In the genomic region with DNA sequence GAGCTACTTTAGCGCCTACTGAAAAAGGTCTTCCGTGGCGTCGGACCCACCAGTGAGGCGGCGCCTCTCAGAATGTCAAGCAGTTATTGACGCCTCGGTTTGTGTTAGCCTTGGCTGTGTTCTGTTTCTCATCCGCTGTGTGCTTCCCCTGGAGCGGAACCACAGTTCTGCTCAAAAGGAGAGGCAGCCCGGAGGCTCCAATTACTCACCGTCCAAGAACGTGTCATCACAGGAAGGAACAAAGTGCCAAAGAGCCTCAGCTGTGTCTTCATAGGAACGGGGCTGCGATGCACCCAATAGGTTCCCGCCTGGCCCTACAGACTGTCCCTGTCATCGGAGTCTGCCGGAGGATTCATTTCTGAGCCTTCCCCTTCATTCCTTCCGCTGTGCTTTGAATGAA, we compare ENCODE assay signal across 17 mouse cellular contexts.
DNase-seq lines count a peak whose midpoint lies in the region; ATAC-seq and TF ChIP-seq lines count a peak whose summit lies in the region.
"Had no signal": no experiment of that assay in that cellular context is flagged by ENCODE, and none has a peak within 500 bp of the region (broad histone marks: within the 10 kb centered on the region; RNA-seq: fewer than 3 reads in every experiment).

No protein-coding gene starts in this region.

- no peak for ATAC-seq in forebrain, embryonic 14.5 days
- ATAC-seq in forebrain, embryonic 12.5 days (ENCODE audit: low FRiP score) = no peak
- ATAC-seq in liver, embryonic 11.5 days (replicated peaks; ENCODE audit: low FRiP score) = no peak
- ATAC-seq: forebrain, embryonic 15.5 days; intestine, embryonic 16.5 days; midbrain, embryonic 16.5 days had no signal

- H3K4me1 ChIP-seq in forebrain, embryonic 14.5 days (ENCODE audit: control insufficient read depth, insufficient read depth, low read length) = no peaks in the 10 kb centered on the region
- 0 out of 2 replicates have a peak, but pooled peaks cover 4% of the 10 kb centered on the region for H3K4me1 ChIP-seq in forebrain, embryonic 12.5 days
- H3K4me1 ChIP-seq in liver, adult 2 months (ENCODE audit: control insufficient read depth, insufficient read depth, low read length) = no peaks in the 10 kb centered on the region
- H3K4me1 ChIP-seq in liver, embryonic 11.5 days (replicated peaks; ENCODE audit: control insufficient read depth, insufficient read depth, low read length) = no peaks in the 10 kb centered on the region
- H3K4me1 ChIP-seq in testis, adult 2 months (ENCODE audit: control insufficient read depth, insufficient read depth, low read length) = peaks cover 13% of the 10 kb centered on the region
- H3K4me1 ChIP-seq: heart, embryonic 10.5 days; liver, embryonic 13.5 days had no signal

- no peak overlapping the region for H3K4me2 ChIP-seq in forebrain, embryonic 14.5 days (ENCODE audit: low read length)
- no peak overlapping the region for H3K4me2 ChIP-seq in forebrain, embryonic 12.5 days
- H3K4me2 ChIP-seq in liver, embryonic 11.5 days = no peak overlapping the region
- H3K4me2 ChIP-seq: forebrain, embryonic 15.5 days; hindbrain, embryonic 14.5 days; liver, embryonic 13.5 days had no signal

- no peak overlapping the region for H3K27ac ChIP-seq in forebrain, embryonic 14.5 days (ENCODE audit: low read depth, low read length)
- H3K27ac ChIP-seq in forebrain, embryonic 12.5 days = no peak overlapping the region
- no peak overlapping the region for H3K27ac ChIP-seq in liver, adult 2 months (replicated peaks; ENCODE audit: insufficient read depth, low read depth, low read length)
- no peak overlapping the region for H3K27ac ChIP-seq in liver, embryonic 11.5 days (ENCODE audit: low read depth, low read length)
- H3K27ac ChIP-seq in testis, adult 2 months (ENCODE audit: control insufficient read depth, insufficient read depth, low read depth, low read length) = no peak overlapping the region
- H3K27ac ChIP-seq: forebrain, embryonic 15.5 days; heart, embryonic 10.5 days; hindbrain, embryonic 14.5 days; liver, embryonic 13.5 days had no signal

- H3K79me2 ChIP-seq in liver, adult 2 months (ENCODE audit: control insufficient read depth, insufficient read depth, low read length) = no peaks in the 10 kb centered on the region

- H3K4me3 ChIP-seq in forebrain, embryonic 14.5 days (ENCODE audit: low read depth, low read length) = no peak overlapping the region
- H3K4me3 ChIP-seq in forebrain, embryonic 12.5 days (replicated peaks) = no peak overlapping the region
- H3K4me3 ChIP-seq in liver, adult 2 months (ENCODE audit: insufficient read depth, low read depth, low read length) = no peak overlapping the region
- H3K4me3 ChIP-seq in liver, embryonic 11.5 days (ENCODE audit: low read depth, low read length) = no peak overlapping the region
- H3K4me3 ChIP-seq in testis, adult 2 months (ENCODE audit: control insufficient read depth, low read depth, low read length) = peak overlapping the region; percentile 79
- H3K4me3 ChIP-seq: forebrain, embryonic 15.5 days; heart, embryonic 10.5 days; liver, embryonic 13.5 days had no signal

- no peak for TF ChIP-seq POLR2A in liver, adult 2 months (IDR thresholded peaks at IDR 0.05; ENCODE audit: extremely low read depth, insufficient read depth, low read length)
- 0 out of 2 replicates have a peak, but pooled peaks have one; percentile 36 for TF ChIP-seq POLR2A in testis, adult 2 months (IDR thresholded peaks at IDR 0.05; ENCODE audit: control insufficient read depth, low read depth, low read length)

- no peaks in the 10 kb centered on the region for H3K27me3 ChIP-seq in forebrain, embryonic 14.5 days (replicated peaks; ENCODE audit: control insufficient read depth, insufficient read depth, low read length)
- H3K27me3 ChIP-seq in forebrain, embryonic 12.5 days = peaks cover 12% of the 10 kb centered on the region
- H3K27me3 ChIP-seq in liver, adult 2 months (ENCODE audit: control insufficient read depth, insufficient read depth, low read length) = no peaks in the 10 kb centered on the region
- no peaks in the 10 kb centered on the region for H3K27me3 ChIP-seq in liver, embryonic 11.5 days (replicated peaks; ENCODE audit: control insufficient read depth, insufficient read depth, low read length)
- no peaks in the 10 kb centered on the region for H3K27me3 ChIP-seq in testis, adult 2 months (ENCODE audit: control insufficient read depth, insufficient read depth, low read length)
- H3K27me3 ChIP-seq: forebrain, embryonic 15.5 days; liver, embryonic 13.5 days had no signal

- DNase-seq in forebrain, embryonic 14.5 days (ENCODE audit: low spot score) = peak; percentile 34
- DNase-seq in liver, adult 2 months (ENCODE audit: extremely low read depth, low read depth, low spot score) = peak; percentile 1
- no peak for DNase-seq in liver, embryonic 11.5 days (ENCODE audit: low spot score)
- DNase-seq in testis, postnatal 14 days (ENCODE audit: low spot score) = no peak
- no peak for DNase-seq in adrenal gland, postnatal 14 days
- no peak for DNase-seq in spleen, adult 18-20 months
- DNase-seq: cerebellum, adult 9-11 months; liver, embryonic 13.5 days; right cerebral cortex, postnatal 25 days; thymus, postnatal 14 days had no signal

- no peak overlapping the region for H3K9ac ChIP-seq in forebrain, embryonic 14.5 days (ENCODE audit: low read length)
- no peak overlapping the region for H3K9ac ChIP-seq in forebrain, embryonic 12.5 days
- no peak overlapping the region for H3K9ac ChIP-seq in liver, adult 2 months (ENCODE audit: low read depth, low read length)
- no peak overlapping the region for H3K9ac ChIP-seq in liver, embryonic 11.5 days (ENCODE audit: low read depth, low read length)
- H3K9ac ChIP-seq: forebrain, embryonic 15.5 days; hindbrain, embryonic 14.5 days; liver, embryonic 13.5 days had no signal

- TF ChIP-seq CTCF in liver, adult 2 months (IDR thresholded peaks at IDR 0.05; ENCODE audit: low read depth, low read length) = no peak
- no peak for TF ChIP-seq CTCF in testis, adult 2 months (IDR thresholded peaks at IDR 0.05; ENCODE audit: control insufficient read depth, insufficient read depth, insufficient replicate concordance, low read depth, low read length)

- no peaks in the 10 kb centered on the region for H3K9me3 ChIP-seq in forebrain, embryonic 14.5 days (replicated peaks; ENCODE audit: control insufficient read depth, low read length)
- H3K9me3 ChIP-seq in forebrain, embryonic 12.5 days = no peaks in the 10 kb centered on the region
- H3K9me3 ChIP-seq in liver, embryonic 11.5 days (ENCODE audit: control insufficient read depth, low read length) = no peaks in the 10 kb centered on the region
- H3K9me3 ChIP-seq: forebrain, embryonic 15.5 days; heart, embryonic 10.5 days; liver, embryonic 13.5 days had no signal

- H3K36me3 ChIP-seq in forebrain, embryonic 14.5 days (ENCODE audit: control insufficient read depth, insufficient read depth, low read length) = no peaks in the 10 kb centered on the region
- no peaks in the 10 kb centered on the region for H3K36me3 ChIP-seq in forebrain, embryonic 12.5 days (replicated peaks)
- no peaks in the 10 kb centered on the region for H3K36me3 ChIP-seq in liver, adult 2 months (ENCODE audit: control insufficient read depth, insufficient read depth, low read length)
- no peaks in the 10 kb centered on the region for H3K36me3 ChIP-seq in liver, embryonic 11.5 days (ENCODE audit: control insufficient read depth, insufficient read depth, low read length)
- no peaks in the 10 kb centered on the region for H3K36me3 ChIP-seq in testis, adult 2 months (ENCODE audit: control insufficient read depth, insufficient read depth, low read length)
- H3K36me3 ChIP-seq: forebrain, embryonic 15.5 days; heart, embryonic 10.5 days; liver, embryonic 13.5 days had no signal

- WGBS in forebrain, embryonic 14.5 days = 69% methylated on average over 19 of the region's 19 CpGs
- WGBS in forebrain, embryonic 12.5 days = 82% methylated on average over 19 of the region's 19 CpGs
- 81% methylated on average over 19 of the region's 19 CpGs for WGBS in liver, adult 2 months
- 78% methylated on average over 19 of the region's 19 CpGs for WGBS in liver, embryonic 11.5 days

Comparison
In these comparisons a context has a peak if more than half of its experiments do, and no peak if none do; other contexts are left out.
1. DNase-seq: peak in forebrain, embryonic 14.5 days (single experiment) and liver, adult 2 months (single experiment); none in liver, embryonic 11.5 days (single experiment), testis, postnatal 14 days (single experiment), adrenal gland, postnatal 14 days (single experiment) and spleen, adult 18-20 months (0 of 2).